Mouse (Mus musculus) right cerebral cortex, postnatal 4 days (tissue): Measurements from ENCODE around the gene Prph2.

Experiments used
- DNase-seq: peaks from one replicate; pipeline ENCODE4 v3.0.0-alpha.2; 2022

Prph2 gene

DNA sequence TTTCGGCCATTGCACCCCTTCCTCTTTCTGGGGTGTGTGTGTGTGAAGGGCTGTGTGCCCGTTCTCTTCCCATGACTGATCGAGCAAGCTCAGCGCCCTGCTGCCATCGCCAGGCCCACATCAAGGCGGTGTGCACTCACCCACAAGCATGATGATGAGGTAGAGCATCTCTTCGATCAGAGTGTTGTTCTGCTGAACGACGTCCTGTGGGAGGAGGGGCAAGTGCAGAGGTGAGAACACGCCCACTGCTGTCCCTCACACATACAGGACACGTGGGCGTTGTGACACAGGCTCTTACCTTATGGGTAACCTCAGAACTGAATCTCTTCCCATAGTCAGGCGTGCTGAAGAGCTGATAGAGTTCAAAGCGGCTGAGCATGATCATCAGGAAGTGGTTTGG is 56.6 kb downstream of the Prph2 start:
- no peak for DNase-seq

DNA sequence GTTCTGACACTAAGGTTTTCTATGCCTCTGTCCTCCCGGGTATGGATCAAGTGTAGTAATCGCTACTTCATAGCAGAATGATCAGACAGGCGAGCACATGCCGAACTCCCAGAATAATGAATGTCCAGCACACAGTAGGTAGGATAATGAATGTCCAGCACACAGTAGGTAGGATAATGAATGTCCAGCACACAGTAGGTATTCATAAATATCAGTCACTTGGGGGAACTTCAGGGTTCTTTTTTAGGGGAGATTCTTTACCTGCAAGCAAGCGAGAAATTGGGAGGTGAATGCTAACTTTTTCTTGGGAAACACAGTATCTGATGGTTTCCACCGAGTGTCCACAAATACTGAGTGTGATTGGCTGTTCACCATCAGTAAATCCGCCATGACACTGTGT is 62.3 kb downstream of the Prph2 start:
- DNase-seq, result no peak
